Mouse (Mus musculus) embryo, embryonic 10 days (tissue): ENCODE data around the gene Mroh3.

Source experiments
- DNase-seq: peaks from one replicate; pipeline ENCODE4 v3.0.0-alpha.2; 2015; ENCODE audit warnings: low spot score

The Mroh3 gene

GRCm38 (mm10) chr1:136212803-136213202, at the start of gene Mroh3:
Mroh3 (minus strand) TSS chr1:136212828.
- DNase-seq = peak; percentile 63

GRCm38 (mm10) chr1:136260635-136261238, 48.1 kb upstream of the Mroh3 start, which contains the start of gene Gpr25:
Gpr25 (minus strand) TSS chr1:136260873.
- DNase-seq = no peak

GRCm38 (mm10) chr1:136259893-136260634, 47.4 kb upstream of the Mroh3 start:
- DNase-seq = peak; percentile 63

- DNase-seq = no peak
Observed at GRCm38 (mm10) chr1:136259543-136259892, 46.9 kb upstream of the Mroh3 start.

GRCm38 (mm10) chr1:136258495-136258894, 45.9 kb upstream of the Mroh3 start:
- DNase-seq = no peak

GRCm38 (mm10) chr1:136255657-136256056, 43.0 kb upstream of the Mroh3 start:
- no peak for DNase-seq

- DNase-seq = peak; percentile 56
Observed at GRCm38 (mm10) chr1:136255174-136255573, 42.5 kb upstream of the Mroh3 start.

GRCm38 (mm10) chr1:136254503-136255065, 42.0 kb upstream of the Mroh3 start:
- DNase-seq = no peak

GRCm38 (mm10) chr1:136253472-136253871, 40.8 kb upstream of the Mroh3 start:
- no peak for DNase-seq

- DNase-seq = no peak
Observed at GRCm38 (mm10) chr1:136249662-136250061, 37.0 kb upstream of the Mroh3 start.

GRCm38 (mm10) chr1:136247393-136247792, 34.8 kb upstream of the Mroh3 start:
- DNase-seq = no peak

- DNase-seq = no peak
Observed at GRCm38 (mm10) chr1:136244469-136244868, 31.8 kb upstream of the Mroh3 start.

GRCm38 (mm10) chr1:136241801-136242200, 29.2 kb upstream of the Mroh3 start:
- no peak for DNase-seq

GRCm38 (mm10) chr1:136238495-136238894, 25.9 kb upstream of the Mroh3 start:
- DNase-seq = no peak

GRCm38 (mm10) chr1:136234595-136235092, 22.0 kb upstream of the Mroh3 start:
- no peak for DNase-seq

GRCm38 (mm10) chr1:136233892-136234594, 21.4 kb upstream of the Mroh3 start, which contains the start of gene Inava:
Inava (minus strand) TSS chr1:136234264.
- peak; percentile 92 for DNase-seq

GRCm38 (mm10) chr1:136232986-136233790, 20.6 kb upstream of the Mroh3 start:
- DNase-seq = peak; percentile 44

GRCm38 (mm10) chr1:136232285-136232926, 19.8 kb upstream of the Mroh3 start:
- DNase-seq = peak; percentile 59

GRCm38 (mm10) chr1:136231596-136231995, 19.0 kb upstream of the Mroh3 start:
- no peak for DNase-seq

GRCm38 (mm10) chr1:136230201-136230600, 17.6 kb upstream of the Mroh3 start:
- DNase-seq = peak; percentile 32

- no peak for DNase-seq
Observed at GRCm38 (mm10) chr1:136229040-136229373, 16.4 kb upstream of the Mroh3 start.
